Mouse (Mus musculus): ENCODE results near the gene Dnmt1.
A peak's percentile ranks its signal among the peaks of the same experiment; 100 is the strongest.

GRCm38 (mm10) chr9:20944697-20945370 is 14.9 kb downstream of the Dnmt1 start:
- TF ChIP-seq POLR2A (IDR thresholded peaks at IDR 0.05; ENCODE audit: control insufficient read depth in 1 of 2, insufficient read depth in 1 of 2, low read depth in 1 of 2, low read length in 2 of 2, poor library complexity in 1 of 2) (peak in 1 of 2 experiments; percentile 27; a peak in 1 of 4 replicates), CTCF (IDR thresholded peaks at IDR 0.05 in 2 of 3, conservative IDR thresholded peaks at IDR 0.05 in 1 of 3; ENCODE audit: control insufficient read depth in 1 of 3, insufficient read depth in 1 of 3, low read depth in 2 of 3, low read length in 3 of 3, poor library complexity in 1 of 3, severe bottlenecking in 1 of 3) (no peak), USF1 (IDR thresholded peaks at IDR 0.05; ENCODE audit: low read depth, low read length) (no peak), NELFE (IDR thresholded peaks at IDR 0.05; ENCODE audit: low read depth, low read length) (no peak), ELF1 (IDR thresholded peaks at IDR 0.05; ENCODE audit: low read depth, low read length) (no peak), MAFK (IDR thresholded peaks at IDR 0.05; ENCODE audit: borderline replicate concordance, low read depth, low read length) (no peak), MAZ (IDR thresholded peaks at IDR 0.05; ENCODE audit: low read depth, low read length) (no peak)
